Mouse (Mus musculus): ENCODE results near the gene Zfp764. TPM values are rescaled to one million over a fixed set of nuclear protein-coding genes. Genes with fewer than 3 reads are reported as not detected.
"Not testable (repeated sequence)": the region's sequence is repeated elsewhere in the genome, so short reads cannot be mapped to it uniquely, and the experiment has no call there.

The Zfp764 gene
- total and polyA plus RNA-seq, 2 experiments: 1.8 TPM

DNA sequence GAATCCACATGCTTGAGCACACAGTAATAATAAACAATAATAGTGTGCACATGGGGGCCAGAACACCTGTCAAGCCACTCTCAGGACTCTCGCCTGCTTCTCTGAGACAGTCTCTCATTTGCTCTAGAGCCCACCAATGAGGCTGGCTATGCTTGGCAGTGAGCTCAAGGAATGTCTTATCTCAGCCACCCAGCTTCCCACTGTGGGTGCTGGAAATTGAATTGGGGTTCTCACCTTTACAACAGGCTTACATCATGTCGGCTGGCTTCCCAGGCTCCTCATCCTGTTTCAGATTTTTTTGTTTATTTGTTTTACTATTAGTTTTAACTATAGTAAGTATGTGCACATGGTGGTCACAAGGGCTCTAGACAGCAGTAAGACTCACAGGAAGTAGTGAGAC lies 35.4 kb downstream of the Zfp764 start:
- Histone ChIP-seq H3K27ac (replicated peaks; ENCODE audit: insufficient read depth, low read depth, low read length) (no peak overlapping the region), H3K36me3 (ENCODE audit: control insufficient read depth, insufficient read depth, low read length) (no peaks in the 10 kb centered on the region), H3K4me3 (ENCODE audit: insufficient read depth, low read depth, low read length) (no peak overlapping the region), H3K27me3 (ENCODE audit: control insufficient read depth, insufficient read depth, low read length) (no peaks in the 10 kb centered on the region), H3K9ac (ENCODE audit: low read depth, low read length) (no peak overlapping the region), H3K4me1 (ENCODE audit: control insufficient read depth, insufficient read depth, low read length) (no peaks in the 10 kb centered on the region), H3K79me2 (ENCODE audit: control insufficient read depth, insufficient read depth, low read length) (no peaks in the 10 kb centered on the region)
- WGBS: 81% methylated on average over 2 of the region's 2 CpGs
- no peak for DNase-seq (ENCODE audit: extremely low read depth, low read depth, low spot score)
- TF ChIP-seq CTCF (IDR thresholded peaks at IDR 0.05; ENCODE audit: low read depth, low read length) (no peak), POLR2A (IDR thresholded peaks at IDR 0.05; ENCODE audit: extremely low read depth, insufficient read depth, low read length) (no peak)

DNA sequence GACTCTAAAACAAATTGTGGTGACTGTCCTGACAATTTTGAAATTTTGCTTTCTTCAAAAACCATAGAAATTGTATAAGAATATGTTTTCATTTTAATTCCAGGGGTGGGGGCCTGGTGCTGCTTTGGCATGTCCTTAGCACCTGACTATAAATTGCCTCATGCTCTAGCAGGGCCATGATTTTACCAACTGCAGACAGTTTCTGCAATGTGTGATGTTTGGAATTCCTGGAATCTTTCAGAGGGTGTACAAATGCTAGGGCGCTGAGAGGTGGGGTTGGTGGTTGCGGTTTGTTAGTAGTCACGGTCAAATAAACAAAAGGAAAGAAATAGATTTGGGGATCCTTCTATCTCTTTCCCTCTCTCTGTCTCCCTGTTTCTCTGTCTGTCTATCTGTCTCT lies 40.4 kb downstream of the Zfp764 start:
- H3K27ac ChIP-seq (replicated peaks; ENCODE audit: insufficient read depth, low read depth, low read length): no peak overlapping the region
- H3K4me1 ChIP-seq (ENCODE audit: control insufficient read depth, insufficient read depth, low read length): peaks cover 3% of the 10 kb centered on the region
- no peak for DNase-seq (ENCODE audit: extremely low read depth, low read depth, low spot score)
- no peak overlapping the region for H3K4me3 ChIP-seq (ENCODE audit: insufficient read depth, low read depth, low read length)
- no peaks in the 10 kb centered on the region for H3K79me2 ChIP-seq (ENCODE audit: control insufficient read depth, insufficient read depth, low read length)
- no peaks in the 10 kb centered on the region for H3K27me3 ChIP-seq (ENCODE audit: control insufficient read depth, insufficient read depth, low read length)
- H3K9ac ChIP-seq (ENCODE audit: low read depth, low read length): no peak overlapping the region
- WGBS: 93% methylated on average over 3 of the region's 3 CpGs
- H3K36me3 ChIP-seq (ENCODE audit: control insufficient read depth, insufficient read depth, low read length): no peaks in the 10 kb centered on the region
- no peak for TF ChIP-seq POLR2A (IDR thresholded peaks at IDR 0.05; ENCODE audit: extremely low read depth, insufficient read depth, low read length)
- no peak for TF ChIP-seq CTCF (IDR thresholded peaks at IDR 0.05; ENCODE audit: low read depth, low read length)

DNA sequence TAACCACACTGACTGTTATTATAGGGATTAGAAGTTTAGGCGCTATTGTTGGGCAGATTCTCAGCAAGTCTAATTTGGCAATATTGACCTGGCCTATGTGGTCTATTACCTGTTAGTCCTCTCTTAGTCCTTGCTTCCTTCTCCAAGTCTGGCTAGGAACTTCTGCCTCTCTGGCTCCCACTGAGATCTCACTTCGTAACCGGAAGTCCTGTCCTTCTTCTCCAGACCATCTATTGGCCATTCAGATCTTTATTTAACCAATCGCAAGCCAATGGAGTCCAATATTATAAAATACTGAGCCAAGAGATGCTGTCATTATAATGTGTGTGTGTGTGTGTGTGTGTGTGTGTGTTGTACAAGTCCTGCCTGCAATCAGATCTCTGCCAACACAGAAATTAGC lies 42.5 kb downstream of the Zfp764 start:
- Histone ChIP-seq H3K79me2 (ENCODE audit: control insufficient read depth, insufficient read depth, low read length) (no peaks in the 10 kb centered on the region), H3K27me3 (ENCODE audit: control insufficient read depth, insufficient read depth, low read length) (no peaks in the 10 kb centered on the region), H3K4me3 (ENCODE audit: insufficient read depth, low read depth, low read length) (peak overlapping the region; percentile 74), H3K27ac (replicated peaks; ENCODE audit: insufficient read depth, low read depth, low read length) (no peak overlapping the region; the same call in 1 of the 2 replicates), H3K36me3 (ENCODE audit: control insufficient read depth, insufficient read depth, low read length) (no peaks in the 10 kb centered on the region), H3K9ac (ENCODE audit: low read depth, low read length) (peak overlapping the region; percentile 83), H3K4me1 (ENCODE audit: control insufficient read depth, insufficient read depth, low read length) (peaks cover 3% of the 10 kb centered on the region)
- DNase-seq (ENCODE audit: extremely low read depth, low read depth, low spot score): peak; percentile 67
- 59% methylated on average over 4 of the region's 4 CpGs for WGBS
- TF ChIP-seq POLR2A (IDR thresholded peaks at IDR 0.05; ENCODE audit: extremely low read depth, insufficient read depth, low read length): no peak
- TF ChIP-seq CTCF (IDR thresholded peaks at IDR 0.05; ENCODE audit: low read depth, low read length): no peak

DNA sequence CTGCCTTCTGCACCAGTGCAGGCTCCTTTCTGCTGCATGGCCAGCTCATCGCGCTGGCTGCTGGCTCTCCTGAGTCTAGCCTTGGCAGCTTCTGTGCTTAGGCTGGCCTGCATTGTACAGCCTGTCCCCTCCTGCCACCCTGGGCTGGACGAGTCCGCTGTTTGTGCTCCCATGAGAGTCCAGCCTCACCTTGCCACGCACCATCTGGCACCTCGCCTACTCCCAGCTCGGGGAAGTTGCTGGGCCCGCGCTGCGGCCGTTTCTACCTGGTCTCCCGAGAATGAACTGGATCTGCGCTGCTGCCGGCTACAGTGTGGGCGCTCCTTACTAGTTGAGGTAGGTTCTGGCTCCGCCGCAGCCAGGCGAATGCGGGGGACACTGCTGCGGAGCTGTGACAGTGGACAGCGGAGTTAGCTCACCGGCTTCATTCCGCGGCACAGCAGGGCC lies 43.1 kb downstream of the Zfp764 start:
- peak overlapping the region; percentile 83 for H3K9ac ChIP-seq (ENCODE audit: low read depth, low read length)
- H3K27me3 ChIP-seq (ENCODE audit: control insufficient read depth, insufficient read depth, low read length): no peaks in the 10 kb centered on the region
- 12% methylated on average over 24 of the region's 24 CpGs for WGBS
- DNase-seq (ENCODE audit: extremely low read depth, low read depth, low spot score): peak; percentile 74
- H3K79me2 ChIP-seq (ENCODE audit: control insufficient read depth, insufficient read depth, low read length): no peaks in the 10 kb centered on the region
- no peak for TF ChIP-seq CTCF (IDR thresholded peaks at IDR 0.05; ENCODE audit: low read depth, low read length)
- TF ChIP-seq POLR2A (IDR thresholded peaks at IDR 0.05; ENCODE audit: extremely low read depth, insufficient read depth, low read length): no peak
- peaks cover 3% of the 10 kb centered on the region for H3K4me1 ChIP-seq (ENCODE audit: control insufficient read depth, insufficient read depth, low read length)
- H3K36me3 ChIP-seq (ENCODE audit: control insufficient read depth, insufficient read depth, low read length): no peaks in the 10 kb centered on the region
- peak overlapping the region; percentile 74 for H3K4me3 ChIP-seq (ENCODE audit: insufficient read depth, low read depth, low read length)
- H3K27ac ChIP-seq (replicated peaks; ENCODE audit: insufficient read depth, low read depth, low read length): peak overlapping the region; percentile 60

DNA sequence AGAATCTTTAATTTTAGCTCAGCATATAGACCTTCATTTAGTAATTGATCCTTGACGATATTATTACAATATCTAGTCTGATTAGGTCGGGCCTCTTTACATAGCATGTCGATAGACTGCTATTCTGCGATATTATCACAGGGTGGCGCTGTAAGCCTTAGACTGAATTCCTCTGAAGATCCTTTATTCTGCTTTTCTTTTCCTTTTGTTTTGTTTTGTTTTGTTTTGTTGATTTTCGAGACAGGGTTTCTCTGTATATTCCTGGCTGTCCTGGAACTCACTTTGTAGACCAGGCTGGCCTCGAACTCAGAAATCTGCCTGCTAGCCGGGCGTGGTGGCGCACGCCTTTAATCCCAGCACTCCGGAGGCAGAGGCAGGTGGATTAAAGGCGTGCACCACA lies 44.2 kb downstream of the Zfp764 start:
- H3K36me3 ChIP-seq (ENCODE audit: control insufficient read depth, insufficient read depth, low read length); H3K27me3 ChIP-seq (ENCODE audit: control insufficient read depth, insufficient read depth, low read length); H3K79me2 ChIP-seq (ENCODE audit: control insufficient read depth, insufficient read depth, low read length); H3K27ac ChIP-seq (replicated peaks; ENCODE audit: insufficient read depth, low read depth, low read length); H3K9ac ChIP-seq (ENCODE audit: low read depth, low read length); H3K4me1 ChIP-seq (ENCODE audit: control insufficient read depth, insufficient read depth, low read length): not testable (repeated sequence)
- peak overlapping the region; percentile 33; the same call in 1 of the 2 replicates for H3K4me3 ChIP-seq (ENCODE audit: insufficient read depth, low read depth, low read length)
- peak; percentile 68 for DNase-seq (ENCODE audit: extremely low read depth, low read depth, low spot score)
- TF ChIP-seq CTCF (IDR thresholded peaks at IDR 0.05; ENCODE audit: low read depth, low read length): 0 out of 2 replicates have a peak, but pooled peaks have one; percentile 32
- WGBS: 17% methylated on average over 13 of the region's 13 CpGs

DNA sequence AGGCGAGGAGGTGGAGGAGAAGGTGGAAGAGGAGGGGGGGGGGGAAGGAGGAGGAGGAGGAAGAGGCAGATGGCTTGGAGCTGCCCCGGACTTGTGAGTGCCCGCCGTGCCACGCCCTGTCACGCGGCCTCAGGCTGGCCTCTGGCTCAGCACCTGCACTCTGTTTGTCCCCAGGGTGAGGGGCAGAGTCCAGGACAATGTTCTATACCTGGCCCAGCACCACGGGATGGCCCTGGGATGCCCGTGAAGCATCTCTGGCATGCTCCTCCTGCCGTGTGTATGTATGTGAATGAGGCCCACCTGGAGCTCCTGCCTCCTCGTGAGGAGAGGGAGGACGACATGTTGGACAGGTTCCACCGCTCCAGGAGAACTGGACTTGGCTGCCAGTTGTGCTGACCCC lies 45.2 kb downstream of the Zfp764 start:
- no peak overlapping the region for H3K27ac ChIP-seq (replicated peaks; ENCODE audit: insufficient read depth, low read depth, low read length)
- H3K27me3 ChIP-seq (ENCODE audit: control insufficient read depth, insufficient read depth, low read length): no peaks in the 10 kb centered on the region
- WGBS: 12% methylated on average over 13 of the region's 13 CpGs
- no peak overlapping the region for H3K4me3 ChIP-seq (ENCODE audit: insufficient read depth, low read depth, low read length)
- no peaks in the 10 kb centered on the region for H3K36me3 ChIP-seq (ENCODE audit: control insufficient read depth, insufficient read depth, low read length)
- TF ChIP-seq POLR2A (IDR thresholded peaks at IDR 0.05; ENCODE audit: extremely low read depth, insufficient read depth, low read length) (no peak), CTCF (IDR thresholded peaks at IDR 0.05; ENCODE audit: low read depth, low read length) (no peak)
- no peaks in the 10 kb centered on the region for H3K79me2 ChIP-seq (ENCODE audit: control insufficient read depth, insufficient read depth, low read length)
- DNase-seq (ENCODE audit: extremely low read depth, low read depth, low spot score): peak; percentile 88
- H3K4me1 ChIP-seq (ENCODE audit: control insufficient read depth, insufficient read depth, low read length): peaks cover 5% of the 10 kb centered on the region
- no peak overlapping the region for H3K9ac ChIP-seq (ENCODE audit: low read depth, low read length)
